ENCODE assay signal across 10 mouse cellular contexts in the genomic region with DNA sequence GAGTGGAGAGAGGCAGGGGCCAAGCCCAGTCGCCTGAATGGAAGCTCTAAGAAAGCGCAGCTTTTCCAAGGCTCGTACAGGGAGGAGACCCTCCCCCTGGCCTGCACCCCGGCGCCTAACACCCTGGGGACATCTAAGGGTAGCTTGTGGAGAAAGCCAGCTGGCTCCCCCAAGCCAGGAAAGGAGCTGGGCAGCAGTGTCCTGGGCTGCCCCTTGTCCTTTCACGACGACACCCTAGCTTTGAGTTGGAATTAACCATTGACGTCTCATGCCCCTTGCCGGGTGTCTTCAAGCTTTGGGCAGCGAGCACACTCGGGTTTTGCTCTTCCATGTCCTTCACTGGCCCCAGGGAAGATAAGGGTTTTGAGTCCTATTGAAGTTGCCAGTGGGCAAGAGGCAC. TPM values are rescaled to one million over a fixed set of nuclear protein-coding genes. Genes with fewer than 3 reads are reported as not detected.
DNase-seq lines count a peak whose midpoint lies in the region; ATAC-seq and TF ChIP-seq lines count a peak whose summit lies in the region.
"Had no signal": no experiment of that assay in that cellular context is flagged by ENCODE, and none has a peak within 500 bp of the region (broad histone marks: within the 10 kb centered on the region; RNA-seq: fewer than 3 reads in every experiment).

No protein-coding gene starts in this region.

- H3K36me3 ChIP-seq in midbrain, embryonic 10.5 days, result peaks cover 49% of the 10 kb centered on the region
- no peaks in the 10 kb centered on the region; the same call in 1 of the 2 replicates for H3K36me3 ChIP-seq in midbrain, embryonic 15.5 days (replicated peaks)
- peaks cover 23% of the 10 kb centered on the region for H3K36me3 ChIP-seq in intestine, postnatal 0 days (ENCODE audit: control insufficient read depth, insufficient read depth)
- H3K36me3 ChIP-seq in stomach, embryonic 15.5 days, result 0 out of 2 replicates have a peak, but pooled peaks cover 8% of the 10 kb centered on the region

- no peak for ATAC-seq in midbrain, embryonic 15.5 days (replicated peaks)
- ATAC-seq in intestine, postnatal 0 days, result no peak
- ATAC-seq in stomach, embryonic 15.5 days (ENCODE audit: insufficient read depth, low FRiP score, low read depth), result no peak

- peaks cover under 1% of the 10 kb centered on the region; the same call in 1 of the 2 replicates for H3K27me3 ChIP-seq in midbrain, embryonic 10.5 days (ENCODE audit: low read depth, poor library complexity, severe bottlenecking)
- H3K27me3 ChIP-seq in midbrain, embryonic 15.5 days (replicated peaks), result no peaks in the 10 kb centered on the region
- H3K27me3 ChIP-seq in intestine, postnatal 0 days (replicated peaks; ENCODE audit: control insufficient read depth, insufficient read depth, low read length), result no peaks in the 10 kb centered on the region
- H3K27me3 ChIP-seq in stomach, embryonic 15.5 days (replicated peaks), result no peaks in the 10 kb centered on the region

- H3K9ac ChIP-seq in midbrain, embryonic 15.5 days, result no peak overlapping the region
- peak overlapping the region; percentile 37; the same call in 1 of the 2 replicates for H3K9ac ChIP-seq in intestine, postnatal 0 days (ENCODE audit: low read depth, low read length)
- no peak overlapping the region for H3K9ac ChIP-seq in stomach, embryonic 15.5 days

- H3K4me2 ChIP-seq in midbrain, embryonic 15.5 days, result no peak overlapping the region
- H3K4me2 ChIP-seq in intestine, postnatal 0 days (replicated peaks; ENCODE audit: low read depth), result peak overlapping the region; percentile 72
- H3K4me2 ChIP-seq in stomach, embryonic 15.5 days, result 0 out of 2 replicates have a peak overlapping the region, but pooled peaks have one; percentile 61

- intact Hi-C loops in gastrocnemius, postnatal 14 days (cut with DNase I; ENCODE audit: low total_unique reads), result no loop called here
- intact Hi-C loops in gastrocnemius, postnatal 36 days (cut with DNase I), result no loop called here

- peak overlapping the region; percentile 95; the same call in 1 of the 2 replicates for H3K4me3 ChIP-seq in midbrain, embryonic 10.5 days
- H3K4me3 ChIP-seq in midbrain, embryonic 15.5 days, result no peak overlapping the region
- no peak overlapping the region for H3K4me3 ChIP-seq in intestine, postnatal 0 days (ENCODE audit: low read depth, low read length)
- no peak overlapping the region for H3K4me3 ChIP-seq in stomach, embryonic 15.5 days (replicated peaks)

- H3K27ac ChIP-seq in midbrain, embryonic 10.5 days (replicated peaks), result peak overlapping the region; percentile 61; the same call in 1 of the 2 replicates
- H3K27ac ChIP-seq in midbrain, embryonic 15.5 days, result no peak overlapping the region
- H3K27ac ChIP-seq in intestine, postnatal 0 days (ENCODE audit: low read depth, low read length), result peak overlapping the region; percentile 93
- H3K27ac ChIP-seq in stomach, embryonic 15.5 days, result no peak overlapping the region

- H3K9me3 ChIP-seq in midbrain, embryonic 10.5 days (replicated peaks), result no peaks in the 10 kb centered on the region
- H3K9me3 ChIP-seq in midbrain, embryonic 15.5 days, result no peaks in the 10 kb centered on the region
- no peaks in the 10 kb centered on the region for H3K9me3 ChIP-seq in intestine, postnatal 0 days (ENCODE audit: control insufficient read depth)
- H3K9me3 ChIP-seq in stomach, embryonic 15.5 days, result no peaks in the 10 kb centered on the region

- no peak for TF ChIP-seq CTCF in intestine, postnatal 0 days (IDR thresholded peaks at IDR 0.05; ENCODE audit: low read depth)

- peak; percentile 40 for DNase-seq in gastrocnemius, postnatal 14 days
- DNase-seq in gastrocnemius, postnatal 36 days, result no peak
- DNase-seq in midbrain, embryonic 10.5 days (ENCODE audit: low spot score), result no peak
- no peak for DNase-seq in cerebellum, adult 18-20 months
- no peak for DNase-seq in layer of hippocampus, adult 9-11 months

- WGBS in midbrain, embryonic 10.5 days, result 86% methylated on average over 11 of the region's 11 CpGs
- WGBS in midbrain, embryonic 15.5 days, result 85% methylated on average over 11 of the region's 11 CpGs
- 78% methylated on average over 11 of the region's 11 CpGs for WGBS in intestine, postnatal 0 days
- WGBS in stomach, embryonic 15.5 days, result 80% methylated on average over 11 of the region's 11 CpGs

- H3K4me1 ChIP-seq in midbrain, embryonic 10.5 days, result peaks cover 47% of the 10 kb centered on the region
- H3K4me1 ChIP-seq in midbrain, embryonic 15.5 days, result peaks cover 30% of the 10 kb centered on the region
- H3K4me1 ChIP-seq in intestine, postnatal 0 days (replicated peaks; ENCODE audit: control insufficient read depth, insufficient read depth, low read length), result peaks cover 10% of the 10 kb centered on the region
- H3K4me1 ChIP-seq in stomach, embryonic 15.5 days, result peaks cover 24% of the 10 kb centered on the region

RNA-seq across cellular contexts. Expression of gene Ubald2, which starts 3.6 kb away (rescaled TPM):
- total RNA-seq in gastrocnemius, postnatal 14 days (2021), result 10 to 100 TPM; 42.6 to 58.9 TPM
- 10 to 100 TPM; 41.8 to 56.5 TPM for total RNA-seq in gastrocnemius, postnatal 36 days (2021)
- polyA plus RNA-seq in midbrain, embryonic 10.5 days (2016; fragmentation: Nextera tagmentation; extraction: Ambion mirVana), result 37.5 and 40.9 TPM in 2 replicates
- 40.9 and 44.2 TPM in 2 replicates for polyA plus RNA-seq in midbrain, embryonic 15.5 days (2015; fragmentation: Nextera tagmentation; extraction: Ambion mirVana)
- 60.2 and 60.6 TPM in 2 replicates for polyA plus RNA-seq in intestine, postnatal 0 days (2015; fragmentation: Nextera tagmentation; extraction: Ambion mirVana)
- 37.7 and 37.9 TPM in 2 replicates for polyA plus RNA-seq in stomach, embryonic 15.5 days (2015; fragmentation: Nextera tagmentation; extraction: Ambion mirVana)

RNA-seq across cellular contexts. Expression of gene Rnf157, which starts 24.7 kb away (rescaled TPM):
- total RNA-seq in gastrocnemius, postnatal 14 days (2021), result 10 to 100 TPM; 38.3 to 48.7 TPM
- 10 to 100 TPM; 23.0 to 24.5 TPM for total RNA-seq in gastrocnemius, postnatal 36 days (2021)
- 5.3 and 10.1 TPM in 2 replicates for polyA plus RNA-seq in midbrain, embryonic 10.5 days (2016; fragmentation: Nextera tagmentation; extraction: Ambion mirVana)
- polyA plus RNA-seq in midbrain, embryonic 15.5 days (2015; fragmentation: Nextera tagmentation; extraction: Ambion mirVana), result 66.1 and 68.0 TPM in 2 replicates
- 4.9 and 6.6 TPM in 2 replicates for polyA plus RNA-seq in intestine, postnatal 0 days (2015; fragmentation: Nextera tagmentation; extraction: Ambion mirVana)
- 13.5 and 14.5 TPM in 2 replicates for polyA plus RNA-seq in stomach, embryonic 15.5 days (2015; fragmentation: Nextera tagmentation; extraction: Ambion mirVana)

RNA-seq across cellular contexts. Expression of gene Qrich2, which starts 28.5 kb away (rescaled TPM):
- total RNA-seq in gastrocnemius, postnatal 14 days (2021), result not detected
- total RNA-seq in gastrocnemius, postnatal 36 days (2021), result under 1 TPM in 1 of 2 experiments, not detected in 1; 0.05 TPM
- 0.10 and 0.21 TPM in 2 replicates for polyA plus RNA-seq in midbrain, embryonic 10.5 days (2016; fragmentation: Nextera tagmentation; extraction: Ambion mirVana)
- polyA plus RNA-seq in midbrain, embryonic 15.5 days (2015; fragmentation: Nextera tagmentation; extraction: Ambion mirVana), result not detected in 2 replicates
- polyA plus RNA-seq in intestine, postnatal 0 days (2015; fragmentation: Nextera tagmentation; extraction: Ambion mirVana), result 0.14 TPM in 1 of 2 replicates, not detected in the other
- 0.46 and 0.50 TPM in 2 replicates for polyA plus RNA-seq in stomach, embryonic 15.5 days (2015; fragmentation: Nextera tagmentation; extraction: Ambion mirVana)
- total RNA-seq: common myeloid progenitor, adult 5-6 weeks had no signal
- polyA plus RNA-seq: neural tube, embryonic 14.5 days had no signal

RNA-seq across cellular contexts. Expression of gene Prpsap1, which starts 56.5 kb away (rescaled TPM):
- total RNA-seq in gastrocnemius, postnatal 14 days (2021), result 10 to 100 TPM; 22.4 to 24.6 TPM
- total RNA-seq in gastrocnemius, postnatal 36 days (2021), result 10 to 100 TPM; 12.6 to 14.1 TPM
- 224 and 227 TPM in 2 replicates for polyA plus RNA-seq in midbrain, embryonic 10.5 days (2016; fragmentation: Nextera tagmentation; extraction: Ambion mirVana)
- 199 and 200 TPM in 2 replicates for polyA plus RNA-seq in midbrain, embryonic 15.5 days (2015; fragmentation: Nextera tagmentation; extraction: Ambion mirVana)
- polyA plus RNA-seq in intestine, postnatal 0 days (2015; fragmentation: Nextera tagmentation; extraction: Ambion mirVana), result 177 and 194 TPM in 2 replicates
- polyA plus RNA-seq in stomach, embryonic 15.5 days (2015; fragmentation: Nextera tagmentation; extraction: Ambion mirVana), result 196 and 218 TPM in 2 replicates

Comparison
In these comparisons a context has a peak if more than half of its experiments do, and no peak if none do; other contexts are left out.
1. H3K27ac ChIP-seq: peak in midbrain, embryonic 10.5 days (single experiment) and intestine, postnatal 0 days (single experiment); none in midbrain, embryonic 15.5 days (single experiment) and stomach, embryonic 15.5 days (single experiment).